Mouse (Mus musculus) lung, postnatal 14 days (tissue): ENCODE results near the gene Ddx39.

Experiments used
- DNase-seq: peaks from one replicate; pipeline ENCODE4 v3.0.0; 2021

Gene Ddx39

GRCm38 (mm10) chr8:83699566-83699965, 15.4 kb upstream of the Ddx39 start:
- DNase-seq = no peak

GRCm38 (mm10) chr8:83700423-83701085, 14.4 kb upstream of the Ddx39 start:
- DNase-seq = no peak

- DNase-seq = no peak
Measured at GRCm38 (mm10) chr8:83703426-83703825, 11.6 kb upstream of the Ddx39 start.

GRCm38 (mm10) chr8:83706411-83706810, 8.6 kb upstream of the Ddx39 start:
- no peak for DNase-seq

GRCm38 (mm10) chr8:83707554-83707953, 7.4 kb upstream of the Ddx39 start:
- DNase-seq = no peak

GRCm38 (mm10) chr8:83714676-83715030, 324 bp upstream of the Ddx39 start:
- DNase-seq = no peak

GRCm38 (mm10) chr8:83715771-83716170, 794 bp downstream of the Ddx39 start:
- no peak for DNase-seq

GRCm38 (mm10) chr8:83716563-83716962, 1.6 kb downstream of the Ddx39 start:
- DNase-seq = no peak

GRCm38 (mm10) chr8:83719048-83719447, 4.1 kb downstream of the Ddx39 start:
- no peak for DNase-seq

- DNase-seq = no peak
Measured at GRCm38 (mm10) chr8:83719693-83720092, 4.7 kb downstream of the Ddx39 start.

GRCm38 (mm10) chr8:83721405-83722025, 6.5 kb downstream of the Ddx39 start:
- peak; percentile 82 for DNase-seq

GRCm38 (mm10) chr8:83722631-83723030, 7.7 kb downstream of the Ddx39 start:
- no peak for DNase-seq

GRCm38 (mm10) chr8:83723447-83724083, 8.6 kb downstream of the Ddx39 start:
- no peak for DNase-seq

GRCm38 (mm10) chr8:83724697-83725482, 9.9 kb downstream of the Ddx39 start:
- peak; percentile 86 for DNase-seq

GRCm38 (mm10) chr8:83725521-83726102, 10.6 kb downstream of the Ddx39 start:
- DNase-seq = no peak

GRCm38 (mm10) chr8:83729009-83729807, 14.2 kb downstream of the Ddx39 start:
- DNase-seq = peak; percentile 57

- no peak for DNase-seq
Measured at GRCm38 (mm10) chr8:83731906-83732305, 16.9 kb downstream of the Ddx39 start.

- no peak for DNase-seq
Measured at GRCm38 (mm10) chr8:83732919-83733318, 17.9 kb downstream of the Ddx39 start.

- DNase-seq = no peak
Measured at GRCm38 (mm10) chr8:83736681-83737080, 21.7 kb downstream of the Ddx39 start.

- DNase-seq = no peak
Measured at GRCm38 (mm10) chr8:83737346-83737745, 22.4 kb downstream of the Ddx39 start.

- DNase-seq = peak; percentile 78
Measured at GRCm38 (mm10) chr8:83737852-83738562, 23.0 kb downstream of the Ddx39 start.
